Mouse (Mus musculus): ENCODE measurements around the gene Mad1l1.

DNA sequence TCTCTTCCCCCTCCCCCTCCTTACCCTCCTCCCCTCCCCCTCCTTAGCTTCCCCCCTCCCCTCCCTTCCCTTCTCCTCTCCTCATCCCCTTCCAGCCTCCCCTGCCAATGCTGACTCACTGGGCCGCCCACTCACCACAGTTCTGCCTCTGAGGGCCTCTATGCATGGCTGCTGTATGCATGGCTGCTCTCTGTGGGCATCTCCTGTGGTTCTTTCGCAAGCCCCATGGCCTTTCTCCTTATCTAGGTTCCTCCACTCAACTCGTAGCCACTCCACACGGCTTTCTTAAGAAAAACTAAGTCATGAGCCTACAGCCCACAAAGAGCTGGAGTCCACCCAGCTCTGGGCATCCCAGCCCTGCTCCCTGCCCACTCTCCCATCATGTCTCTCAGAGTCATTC, 172.1 kb downstream of the Mad1l1 start:
- no peak for TF ChIP-seq MAZ (IDR thresholded peaks at IDR 0.05; ENCODE audit: low read depth, low read length)
- no peak for TF ChIP-seq CTCF (IDR thresholded peaks at IDR 0.05 in 2 of 3, conservative IDR thresholded peaks at IDR 0.05 in 1 of 3; ENCODE audit: control insufficient read depth in 1 of 3, insufficient read depth in 1 of 3, low read depth in 2 of 3, low read length in 3 of 3, poor library complexity in 1 of 3, severe bottlenecking in 1 of 3)
- no peak for TF ChIP-seq GABPA (IDR thresholded peaks at IDR 0.05; ENCODE audit: low read depth, low read length)
- TF ChIP-seq USF1 (IDR thresholded peaks at IDR 0.05; ENCODE audit: low read depth, low read length): no peak
- TF ChIP-seq ZMIZ1 (IDR thresholded peaks at IDR 0.05; ENCODE audit: low read depth, low read length): no peak
- TF ChIP-seq KAT2A (conservative IDR thresholded peaks at IDR 0.05; ENCODE audit: low read depth, low read length): no peak
- TF ChIP-seq MYB (IDR thresholded peaks at IDR 0.05; ENCODE audit: low read depth, low read length): no peak
- peak in 1 of 2 experiments; percentile 25; a peak in 1 of 4 replicates for TF ChIP-seq EP300 (IDR thresholded peaks at IDR 0.05; ENCODE audit: low read depth in 1 of 2, low read length in 2 of 2)
- TF ChIP-seq POLR2A (IDR thresholded peaks at IDR 0.05; ENCODE audit: control insufficient read depth in 1 of 2, insufficient read depth in 1 of 2, low read depth in 1 of 2, low read length in 2 of 2, poor library complexity in 1 of 2): no peak
- TF ChIP-seq TCF12 (IDR thresholded peaks at IDR 0.05; ENCODE audit: low read depth, low read length): no peak
- TF ChIP-seq ZC3H11A (IDR thresholded peaks at IDR 0.05; ENCODE audit: low read depth, low read length): no peak
- TF ChIP-seq SMC3 (IDR thresholded peaks at IDR 0.05; ENCODE audit: low read depth, low read length): no peak
- TF ChIP-seq MAX (IDR thresholded peaks at IDR 0.05; ENCODE audit: low read length): no peak
- TF ChIP-seq POLR2AphosphoS5 (IDR thresholded peaks at IDR 0.05; ENCODE audit: borderline replicate concordance, low read depth, low read length): no peak

Measured in MEL (cell line).